In genomic region chr2:60326948-60327347, GRCm38 (mm10) we compare ENCODE assay signal across 16 mouse cellular contexts.
"Had no signal": no experiment of that assay in that cellular context is flagged by ENCODE, and none has a peak within 500 bp of the region (broad histone marks: within the 10 kb centered on the region; RNA-seq: fewer than 3 reads in every experiment).

No protein-coding gene starts in this region.

- DNase-seq: retina, postnatal 1 day; right cerebral cortex, adult 18-20 months; right cerebral cortex, postnatal 14 days; right cerebral cortex, postnatal 25 days; right cerebral cortex, postnatal 4 days; spleen, adult 18-20 months; thymus, adult 18-20 months; thymus, adult 2 months; thymus, postnatal 14 days; thymus, postnatal 36 days; thymus, postnatal 4 days had no signal

- H3K9me3 ChIP-seq: neural tube, embryonic 12.5 days; neural tube, embryonic 13.5 days; neural tube, embryonic 15.5 days; stomach, embryonic 15.5 days had no signal

- H3K36me3 ChIP-seq: neural tube, embryonic 12.5 days; neural tube, embryonic 13.5 days; neural tube, embryonic 15.5 days; stomach, embryonic 15.5 days had no signal

- H3K27me3 ChIP-seq: neural tube, embryonic 12.5 days; neural tube, embryonic 13.5 days; neural tube, embryonic 15.5 days; stomach, embryonic 15.5 days had no signal

- H3K27ac ChIP-seq: neural tube, embryonic 12.5 days; neural tube, embryonic 13.5 days; neural tube, embryonic 15.5 days; stomach, embryonic 15.5 days; stomach, postnatal 0 days had no signal

- H3K9ac ChIP-seq: neural tube, embryonic 12.5 days; neural tube, embryonic 13.5 days; neural tube, embryonic 15.5 days; stomach, embryonic 15.5 days had no signal

- H3K4me1 ChIP-seq: neural tube, embryonic 12.5 days; neural tube, embryonic 13.5 days; neural tube, embryonic 15.5 days; stomach, embryonic 15.5 days had no signal

- H3K4me2 ChIP-seq: neural tube, embryonic 12.5 days; neural tube, embryonic 13.5 days; neural tube, embryonic 15.5 days; stomach, embryonic 15.5 days had no signal

- H3K4me3 ChIP-seq: neural tube, embryonic 12.5 days; neural tube, embryonic 13.5 days; neural tube, embryonic 15.5 days; stomach, embryonic 15.5 days had no signal
